Mouse (Mus musculus): Measurements from ENCODE around the gene Chchd2.

- no peak for TF ChIP-seq POLR2A (IDR thresholded peaks at IDR 0.05; ENCODE audit: low read depth, low read length)
- no peak for TF ChIP-seq CTCF (conservative IDR thresholded peaks at IDR 0.05; ENCODE audit: insufficient read depth, insufficient read length, low read depth, low read length)
Observed at GRCm38 (mm10) chr5:129877731-129878455, 9.4 kb downstream of the Chchd2 start.

Data from kidney, adult 2 months (tissue).